Mouse (Mus musculus) lung, postnatal 0 days (tissue): ENCODE data around the gene Gclm.

Experiments used
- CTCF ChIP-seq: IDR thresholded peaks from 2 replicates; pipeline ENCODE4 v1.5.1; 2016; ENCODE audit warnings: antibody characterized with exemption, mild to moderate bottlenecking
- EP300 ChIP-seq: IDR thresholded peaks from 2 replicates; pipeline ENCODE4 v1.6.1; 2016; ENCODE audit warnings: antibody characterized with exemption, mild to moderate bottlenecking, control low read depth

DNA sequence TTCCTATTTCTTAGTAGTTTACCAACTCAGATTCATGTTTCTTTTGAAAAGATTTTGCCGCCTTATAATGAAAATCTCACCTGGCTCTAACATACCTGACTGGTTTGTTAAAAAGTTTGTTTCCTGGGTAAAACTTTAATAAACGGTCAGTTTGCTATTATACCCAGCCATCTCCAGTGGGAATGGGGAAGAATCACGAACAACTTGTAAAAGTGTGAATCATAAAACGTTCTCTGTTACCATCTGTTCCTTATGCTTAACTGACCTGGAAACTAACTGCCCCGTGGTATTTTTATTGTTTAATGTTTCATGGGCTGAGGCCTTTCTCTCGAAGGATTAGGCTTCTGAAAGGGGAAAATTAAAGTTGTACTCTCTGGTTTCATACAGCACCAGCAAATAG, 598 bp upstream of the Gclm start:
- TF ChIP-seq CTCF (no peak), EP300 (no peak)
